Mouse (Mus musculus): ENCODE measurements around the gene Vasn. TPM values are rescaled to one million over a fixed set of nuclear protein-coding genes. Genes with fewer than 3 reads are reported as not detected.

Vasn gene
- polyA plus RNA-seq, 1 experiment from 2014 or later, result 16.2 TPM

GRCm38 (mm10) chr16:4635760-4636159 is 4.0 kb upstream of the Vasn start:
- H3K4me1 ChIP-seq, result peaks cover 35% of the 10 kb centered on the region
- 67% methylated on average over 4 of the region's 4 CpGs for WGBS
- no peaks in the 10 kb centered on the region for H3K9me3 ChIP-seq
- peak overlapping the region; percentile 30 for H3K27ac ChIP-seq (replicated peaks)
- no peaks in the 10 kb centered on the region for H3K27me3 ChIP-seq (replicated peaks; ENCODE audit: low read depth, poor library complexity, severe bottlenecking)
- peaks cover 17% of the 10 kb centered on the region for H3K36me3 ChIP-seq (replicated peaks)
- DNase-seq (ENCODE audit: low spot score), result no peak
- no peak overlapping the region for H3K4me3 ChIP-seq

GRCm38 (mm10) chr16:4638891-4639390 is 800 bp upstream of the Vasn start:
- no peak for DNase-seq (ENCODE audit: low spot score)
- H3K36me3 ChIP-seq (replicated peaks), result peaks cover 14% of the 10 kb centered on the region
- 0 out of 2 replicates have a peak overlapping the region, but pooled peaks have one; percentile 85 for H3K4me3 ChIP-seq
- no peaks in the 10 kb centered on the region for H3K9me3 ChIP-seq
- peaks cover 63% of the 10 kb centered on the region for H3K4me1 ChIP-seq
- 89% methylated on average over 3 of the region's 3 CpGs for WGBS
- no peak overlapping the region for H3K27ac ChIP-seq (replicated peaks)
- no peaks in the 10 kb centered on the region for H3K27me3 ChIP-seq (replicated peaks; ENCODE audit: low read depth, poor library complexity, severe bottlenecking)

- WGBS, result 7% methylated on average over 17 of the region's 17 CpGs
- Histone ChIP-seq H3K4me3 (peak overlapping the region; percentile 85), H3K4me1 (peaks cover 74% of the 10 kb centered on the region), H3K27ac (replicated peaks) (peak overlapping the region; percentile 91), H3K9me3 (no peaks in the 10 kb centered on the region), H3K36me3 (replicated peaks) (peaks cover 21% of the 10 kb centered on the region), H3K27me3 (replicated peaks; ENCODE audit: low read depth, poor library complexity, severe bottlenecking) (no peaks in the 10 kb centered on the region)
- DNase-seq (ENCODE audit: low spot score), result peak; percentile 56
Observed at GRCm38 (mm10) chr16:4640267-4641005, 695 bp downstream of the Vasn start.

GRCm38 (mm10) chr16:4641119-4641838 is 1.5 kb downstream of the Vasn start:
- no peaks in the 10 kb centered on the region for H3K27me3 ChIP-seq (replicated peaks; ENCODE audit: low read depth, poor library complexity, severe bottlenecking)
- peaks cover 29% of the 10 kb centered on the region for H3K36me3 ChIP-seq (replicated peaks)
- H3K4me3 ChIP-seq, result peak overlapping the region; percentile 85
- peak overlapping the region; percentile 91 for H3K27ac ChIP-seq (replicated peaks)
- peak; percentile 15 for DNase-seq (ENCODE audit: low spot score)
- peaks cover 74% of the 10 kb centered on the region for H3K4me1 ChIP-seq
- WGBS, result 41% methylated on average over 3 of the region's 3 CpGs
- H3K9me3 ChIP-seq, result no peaks in the 10 kb centered on the region

- H3K4me1 ChIP-seq, result peaks cover 82% of the 10 kb centered on the region
- H3K4me3 ChIP-seq, result peak overlapping the region; percentile 85
- peak; percentile 71 for DNase-seq (ENCODE audit: low spot score)
- WGBS, result 34% methylated on average over 13 of the region's 13 CpGs
- peak overlapping the region; percentile 91 for H3K27ac ChIP-seq (replicated peaks)
- H3K27me3 ChIP-seq (replicated peaks; ENCODE audit: low read depth, poor library complexity, severe bottlenecking), result no peaks in the 10 kb centered on the region
- no peaks in the 10 kb centered on the region for H3K9me3 ChIP-seq
- peaks cover 36% of the 10 kb centered on the region for H3K36me3 ChIP-seq (replicated peaks)
Observed at GRCm38 (mm10) chr16:4642190-4642589, 2.4 kb downstream of the Vasn start.

- peak overlapping the region; percentile 85 for H3K4me3 ChIP-seq
- H3K4me1 ChIP-seq, result peaks cover 89% of the 10 kb centered on the region
- WGBS, result 79% methylated on average over 6 of the region's 6 CpGs
Observed at GRCm38 (mm10) chr16:4642937-4643336, 3.2 kb downstream of the Vasn start.

GRCm38 (mm10) chr16:4643670-4644419 is 4.1 kb downstream of the Vasn start:
- peaks cover 51% of the 10 kb centered on the region for H3K36me3 ChIP-seq (replicated peaks)
- 0 out of 2 replicates have a peak overlapping the region, but pooled peaks have one; percentile 37 for H3K27ac ChIP-seq (replicated peaks)
- no peaks in the 10 kb centered on the region for H3K27me3 ChIP-seq (replicated peaks; ENCODE audit: low read depth, poor library complexity, severe bottlenecking)
- H3K4me1 ChIP-seq, result peaks cover 98% of the 10 kb centered on the region
- H3K4me3 ChIP-seq, result no peak overlapping the region
- DNase-seq (ENCODE audit: low spot score), result peak; percentile 21
- WGBS, result 73% methylated on average over 11 of the region's 11 CpGs
- H3K9me3 ChIP-seq, result no peaks in the 10 kb centered on the region

More at GRCm38 (mm10) chr16:4642937-4643336, 3.2 kb downstream of the Vasn start:
- Histone ChIP-seq H3K9me3 (no peaks in the 10 kb centered on the region), H3K36me3 (replicated peaks) (peaks cover 42% of the 10 kb centered on the region), H3K27ac (replicated peaks) (peak overlapping the region; percentile 91), H3K27me3 (replicated peaks; ENCODE audit: low read depth, poor library complexity, severe bottlenecking) (no peaks in the 10 kb centered on the region)
- DNase-seq (ENCODE audit: low spot score), result no peak

GRCm38 (mm10) chr16:4645867-4646266 is 6.1 kb downstream of the Vasn start:
- H3K4me1 ChIP-seq, result peaks cover 100% of the 10 kb centered on the region
- no peak overlapping the region for H3K4me3 ChIP-seq
- H3K27ac ChIP-seq (replicated peaks), result peak overlapping the region; percentile 68
- H3K36me3 ChIP-seq (replicated peaks), result peaks cover 71% of the 10 kb centered on the region
- no peaks in the 10 kb centered on the region for H3K9me3 ChIP-seq
- DNase-seq (ENCODE audit: low spot score), result no peak
- H3K27me3 ChIP-seq (replicated peaks; ENCODE audit: low read depth, poor library complexity, severe bottlenecking), result no peaks in the 10 kb centered on the region
- WGBS, result 81% methylated on average over 4 of the region's 4 CpGs

- no peaks in the 10 kb centered on the region for H3K9me3 ChIP-seq
- DNase-seq (ENCODE audit: low spot score), result peak; percentile 20
- peaks cover 100% of the 10 kb centered on the region for H3K4me1 ChIP-seq
- peak overlapping the region; percentile 68 for H3K27ac ChIP-seq (replicated peaks)
- H3K4me3 ChIP-seq, result peak overlapping the region; percentile 6; the same call in 1 of the 2 replicates
- no peaks in the 10 kb centered on the region for H3K27me3 ChIP-seq (replicated peaks; ENCODE audit: low read depth, poor library complexity, severe bottlenecking)
- H3K36me3 ChIP-seq (replicated peaks), result peaks cover 80% of the 10 kb centered on the region
- WGBS, result 66% methylated on average over 4 of the region's 4 CpGs
Observed at GRCm38 (mm10) chr16:4646831-4647230, 7.1 kb downstream of the Vasn start.

GRCm38 (mm10) chr16:4647651-4648141 is 8.0 kb downstream of the Vasn start:
- peaks cover 100% of the 10 kb centered on the region for H3K4me1 ChIP-seq
- H3K27me3 ChIP-seq (replicated peaks; ENCODE audit: low read depth, poor library complexity, severe bottlenecking), result no peaks in the 10 kb centered on the region
- DNase-seq (ENCODE audit: low spot score), result peak; percentile 20
- no peaks in the 10 kb centered on the region for H3K9me3 ChIP-seq
- H3K27ac ChIP-seq (replicated peaks), result peak overlapping the region; percentile 68
- peak overlapping the region; percentile 6; the same call in 1 of the 2 replicates for H3K4me3 ChIP-seq
- 58% methylated on average over 13 of the region's 13 CpGs for WGBS
- peaks cover 86% of the 10 kb centered on the region for H3K36me3 ChIP-seq (replicated peaks)

GRCm38 (mm10) chr16:4648416-4649023 is 8.8 kb downstream of the Vasn start:
- no peaks in the 10 kb centered on the region for H3K9me3 ChIP-seq
- no peak overlapping the region for H3K4me3 ChIP-seq
- H3K4me1 ChIP-seq, result peaks cover 100% of the 10 kb centered on the region
- no peaks in the 10 kb centered on the region for H3K27me3 ChIP-seq (replicated peaks; ENCODE audit: low read depth, poor library complexity, severe bottlenecking)
- peaks cover 87% of the 10 kb centered on the region for H3K36me3 ChIP-seq (replicated peaks)
- peak; percentile 9 for DNase-seq (ENCODE audit: low spot score)
- 86% methylated on average over 28 of the region's 28 CpGs for WGBS
- peak overlapping the region; percentile 68 for H3K27ac ChIP-seq (replicated peaks)

Data from embryonic facial prominence, embryonic 10.5 days (tissue).